Mouse (Mus musculus): ENCODE data around the gene Arnt2. TPM values are rescaled to one million over a fixed set of nuclear protein-coding genes. Genes with fewer than 3 reads are reported as not detected.
A peak's percentile ranks its signal among the peaks of the same experiment; 100 is the strongest.

The Arnt2 gene
- polyA plus RNA-seq, 1 experiment from 2014 or later: 96.8 TPM

- WGBS: 29% methylated on average over 7 of the region's 7 CpGs
- H3K36me3 ChIP-seq (replicated peaks): peaks cover 22% of the 10 kb centered on the region; the same call in 1 of the 2 replicates
- H3K9me3 ChIP-seq: no peaks in the 10 kb centered on the region
- H3K9ac ChIP-seq: no peak overlapping the region
- no peak overlapping the region for H3K4me3 ChIP-seq
- peak; percentile 79 for ATAC-seq (replicated peaks)
- H3K27ac ChIP-seq: no peak overlapping the region
- H3K4me1 ChIP-seq: no peaks in the 10 kb centered on the region
- H3K27me3 ChIP-seq (replicated peaks): no peaks in the 10 kb centered on the region
- no peak overlapping the region for H3K4me2 ChIP-seq
Measured at GRCm38 (mm10) chr7:84272206-84272818, 137.7 kb downstream of the Arnt2 start.

- Histone ChIP-seq H3K9ac (no peak overlapping the region), H3K27ac (no peak overlapping the region), H3K4me1 (no peaks in the 10 kb centered on the region), H3K27me3 (replicated peaks) (no peaks in the 10 kb centered on the region), H3K4me2 (no peak overlapping the region), H3K9me3 (no peaks in the 10 kb centered on the region), H3K4me3 (no peak overlapping the region), H3K36me3 (replicated peaks) (peaks cover 28% of the 10 kb centered on the region)
- no peak for ATAC-seq (replicated peaks)
- 95% methylated on average over 5 of the region's 5 CpGs for WGBS
Measured at GRCm38 (mm10) chr7:84271429-84271828, 138.5 kb downstream of the Arnt2 start.

GRCm38 (mm10) chr7:84263466-84263865 is 146.5 kb downstream of the Arnt2 start:
- Histone ChIP-seq H3K27me3 (replicated peaks) (no peaks in the 10 kb centered on the region), H3K4me3 (no peak overlapping the region), H3K36me3 (replicated peaks) (peaks cover 56% of the 10 kb centered on the region), H3K4me2 (no peak overlapping the region), H3K27ac (peak overlapping the region; percentile 61), H3K9me3 (no peaks in the 10 kb centered on the region), H3K4me1 (no peaks in the 10 kb centered on the region), H3K9ac (no peak overlapping the region)
- peak; percentile 51; the same call in 1 of the 2 replicates for ATAC-seq (replicated peaks)
- 71% methylated on average over 4 of the region's 4 CpGs for WGBS

GRCm38 (mm10) chr7:84261341-84261740 is 148.6 kb downstream of the Arnt2 start:
- H3K27ac ChIP-seq: no peak overlapping the region
- H3K4me3 ChIP-seq: no peak overlapping the region
- no peak overlapping the region for H3K4me2 ChIP-seq
- H3K9ac ChIP-seq: no peak overlapping the region
- 71% methylated on average over 6 of the region's 6 CpGs for WGBS
- no peaks in the 10 kb centered on the region for H3K27me3 ChIP-seq (replicated peaks)
- H3K36me3 ChIP-seq (replicated peaks): peaks cover 55% of the 10 kb centered on the region
- no peaks in the 10 kb centered on the region for H3K9me3 ChIP-seq
- H3K4me1 ChIP-seq: no peaks in the 10 kb centered on the region
- no peak for ATAC-seq (replicated peaks)

- WGBS: 85% methylated on average over 4 of the region's 4 CpGs
- no peak for ATAC-seq (replicated peaks)
- Histone ChIP-seq H3K9me3 (no peaks in the 10 kb centered on the region), H3K36me3 (replicated peaks) (peaks cover 46% of the 10 kb centered on the region), H3K4me2 (no peak overlapping the region), H3K27me3 (replicated peaks) (no peaks in the 10 kb centered on the region), H3K4me3 (no peak overlapping the region), H3K9ac (no peak overlapping the region), H3K27ac (no peak overlapping the region), H3K4me1 (no peaks in the 10 kb centered on the region)
Measured at GRCm38 (mm10) chr7:84260401-84260800, 149.6 kb downstream of the Arnt2 start.

- Histone ChIP-seq H3K4me1 (no peaks in the 10 kb centered on the region), H3K27ac (no peak overlapping the region), H3K4me3 (no peak overlapping the region), H3K36me3 (replicated peaks) (peaks cover 41% of the 10 kb centered on the region), H3K27me3 (replicated peaks) (no peaks in the 10 kb centered on the region), H3K9me3 (no peaks in the 10 kb centered on the region), H3K4me2 (no peak overlapping the region), H3K9ac (no peak overlapping the region)
- WGBS: 76% methylated on average over 4 of the region's 4 CpGs
- ATAC-seq (replicated peaks): no peak
Measured at GRCm38 (mm10) chr7:84259309-84259985, 150.5 kb downstream of the Arnt2 start.

- WGBS: 90% methylated on average over 3 of the region's 3 CpGs
- Histone ChIP-seq H3K36me3 (replicated peaks) (peaks cover 29% of the 10 kb centered on the region), H3K27ac (no peak overlapping the region), H3K9me3 (no peaks in the 10 kb centered on the region), H3K4me3 (no peak overlapping the region), H3K4me1 (no peaks in the 10 kb centered on the region), H3K27me3 (replicated peaks) (no peaks in the 10 kb centered on the region), H3K4me2 (no peak overlapping the region), H3K9ac (no peak overlapping the region)
- ATAC-seq (replicated peaks): no peak
Measured at GRCm38 (mm10) chr7:84256661-84257060, 153.3 kb downstream of the Arnt2 start.

- WGBS: 58% methylated on average over 1 of the region's 1 CpGs
- ATAC-seq (replicated peaks): no peak
- H3K27ac ChIP-seq: no peak overlapping the region
- H3K36me3 ChIP-seq (replicated peaks): peaks cover 26% of the 10 kb centered on the region
- no peak overlapping the region for H3K9ac ChIP-seq
- no peaks in the 10 kb centered on the region for H3K9me3 ChIP-seq
- H3K4me2 ChIP-seq: no peak overlapping the region
- H3K27me3 ChIP-seq (replicated peaks): no peaks in the 10 kb centered on the region
- no peak overlapping the region for H3K4me3 ChIP-seq
- H3K4me1 ChIP-seq: no peaks in the 10 kb centered on the region
Measured at GRCm38 (mm10) chr7:84256245-84256644, 153.7 kb downstream of the Arnt2 start.

- H3K9ac ChIP-seq: no peak overlapping the region
- no peaks in the 10 kb centered on the region for H3K9me3 ChIP-seq
- no peak for ATAC-seq (replicated peaks)
- no peak overlapping the region for H3K27ac ChIP-seq
- no peak overlapping the region for H3K4me3 ChIP-seq
- no peaks in the 10 kb centered on the region for H3K4me1 ChIP-seq
- H3K27me3 ChIP-seq (replicated peaks): no peaks in the 10 kb centered on the region
- 81% methylated on average over 8 of the region's 8 CpGs for WGBS
- no peak overlapping the region for H3K4me2 ChIP-seq
- H3K36me3 ChIP-seq (replicated peaks): peaks cover 17% of the 10 kb centered on the region
Measured at GRCm38 (mm10) chr7:84254916-84255315, 155.1 kb downstream of the Arnt2 start.

- Histone ChIP-seq H3K4me3 (no peak overlapping the region), H3K9ac (no peak overlapping the region), H3K9me3 (no peaks in the 10 kb centered on the region), H3K36me3 (replicated peaks) (peaks cover 13% of the 10 kb centered on the region; the same call in 1 of the 2 replicates), H3K4me2 (no peak overlapping the region), H3K27ac (no peak overlapping the region), H3K4me1 (no peaks in the 10 kb centered on the region), H3K27me3 (replicated peaks) (no peaks in the 10 kb centered on the region)
- 63% methylated on average over 3 of the region's 3 CpGs for WGBS
- no peak for ATAC-seq (replicated peaks)
Measured at GRCm38 (mm10) chr7:84254311-84254710, 155.7 kb downstream of the Arnt2 start.

GRCm38 (mm10) chr7:84251667-84252066 is 158.3 kb downstream of the Arnt2 start:
- no peak overlapping the region for H3K4me2 ChIP-seq
- no peak for ATAC-seq (replicated peaks)
- WGBS: 90% methylated on average over 2 of the region's 2 CpGs
- H3K27ac ChIP-seq: no peak overlapping the region
- H3K9me3 ChIP-seq: no peaks in the 10 kb centered on the region
- H3K4me3 ChIP-seq: no peak overlapping the region
- peaks cover 4% of the 10 kb centered on the region; the same call in 1 of the 2 replicates for H3K36me3 ChIP-seq (replicated peaks)
- H3K9ac ChIP-seq: no peak overlapping the region
- no peaks in the 10 kb centered on the region for H3K27me3 ChIP-seq (replicated peaks)
- no peaks in the 10 kb centered on the region for H3K4me1 ChIP-seq

- H3K36me3 ChIP-seq (replicated peaks): peaks cover 4% of the 10 kb centered on the region; the same call in 1 of the 2 replicates
Measured at GRCm38 (mm10) chr7:84250736-84251135, 159.2 kb downstream of the Arnt2 start.

GRCm38 (mm10) chr7:84249951-84250350 is 160.0 kb downstream of the Arnt2 start:
- Histone ChIP-seq H3K27ac (no peak overlapping the region), H3K9ac (no peak overlapping the region), H3K4me1 (no peaks in the 10 kb centered on the region), H3K27me3 (replicated peaks) (no peaks in the 10 kb centered on the region), H3K9me3 (no peaks in the 10 kb centered on the region), H3K4me2 (no peak overlapping the region), H3K36me3 (replicated peaks) (peaks cover 1% of the 10 kb centered on the region; the same call in 1 of the 2 replicates), H3K4me3 (no peak overlapping the region)
- 84% methylated on average over 8 of the region's 8 CpGs for WGBS
- ATAC-seq (replicated peaks): no peak

More at GRCm38 (mm10) chr7:84250736-84251135, 159.2 kb downstream of the Arnt2 start:
- no peak for ATAC-seq (replicated peaks)
- Histone ChIP-seq H3K4me1 (no peaks in the 10 kb centered on the region), H3K9me3 (no peaks in the 10 kb centered on the region), H3K27me3 (replicated peaks) (no peaks in the 10 kb centered on the region), H3K4me3 (no peak overlapping the region), H3K27ac (no peak overlapping the region), H3K9ac (no peak overlapping the region), H3K4me2 (no peak overlapping the region)
- WGBS: 96% methylated on average over 2 of the region's 2 CpGs

Data from midbrain, embryonic 15.5 days (tissue).